Mouse (Mus musculus): ENCODE data around the gene Ikzf4.

The Ikzf4 gene

DNA sequence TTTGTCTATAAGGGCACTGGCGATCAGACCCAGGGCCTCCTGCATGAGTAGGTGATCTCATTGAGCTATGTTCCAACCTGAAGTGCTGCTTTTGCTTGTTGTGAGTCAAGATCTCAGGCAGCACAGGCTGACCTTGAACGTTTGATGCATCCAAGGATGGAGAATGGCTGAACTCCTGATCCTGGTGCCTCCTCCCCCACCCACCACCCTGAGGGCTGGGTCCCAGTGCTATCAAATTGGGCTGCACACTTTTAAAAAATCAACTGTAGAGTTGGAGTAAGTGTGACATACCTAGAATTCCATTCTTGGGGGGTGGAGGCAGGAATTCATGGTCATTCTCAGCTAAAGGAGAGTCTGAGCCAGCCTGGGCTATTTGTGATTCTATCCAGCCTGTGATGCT lies 39.3 kb downstream of the Ikzf4 start:
- no peak for DNase-seq

GRCm38 (mm10) chr10:128602470-128603128 lies 43.2 kb downstream of the Ikzf4 start:
- DNase-seq: no peak

DNA sequence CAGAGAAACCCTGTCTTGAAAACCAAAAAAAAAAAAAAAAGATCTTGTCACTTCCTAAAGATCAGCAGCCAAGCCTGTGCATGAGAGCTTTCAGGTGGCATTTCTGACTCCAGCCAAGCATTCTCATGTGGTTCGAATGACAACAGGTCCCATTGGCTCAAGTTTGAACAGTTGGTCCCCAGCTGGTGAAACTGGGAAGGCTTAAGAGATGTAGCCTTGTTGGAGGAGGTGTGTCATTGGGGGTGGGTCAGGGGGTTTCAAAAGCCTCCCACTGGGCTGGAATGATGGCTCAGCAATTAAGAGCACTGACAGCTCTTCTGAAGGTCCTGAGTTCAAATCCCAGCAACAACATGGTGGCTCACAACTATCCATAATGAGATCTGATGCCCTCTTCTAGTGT lies 44.3 kb downstream of the Ikzf4 start:
- no peak for DNase-seq

GRCm38 (mm10) chr10:128598476-128598875 lies 47.3 kb downstream of the Ikzf4 start:
- DNase-seq: no peak

GRCm38 (mm10) chr10:128592797-128593196 lies 53.0 kb downstream of the Ikzf4 start:
- DNase-seq: no peak

GRCm38 (mm10) chr10:128591436-128591835 lies 54.4 kb downstream of the Ikzf4 start:
- no peak for DNase-seq

GRCm38 (mm10) chr10:128590193-128590690 lies 55.5 kb downstream of the Ikzf4 start:
- DNase-seq: peak; percentile 59 to 71

DNA sequence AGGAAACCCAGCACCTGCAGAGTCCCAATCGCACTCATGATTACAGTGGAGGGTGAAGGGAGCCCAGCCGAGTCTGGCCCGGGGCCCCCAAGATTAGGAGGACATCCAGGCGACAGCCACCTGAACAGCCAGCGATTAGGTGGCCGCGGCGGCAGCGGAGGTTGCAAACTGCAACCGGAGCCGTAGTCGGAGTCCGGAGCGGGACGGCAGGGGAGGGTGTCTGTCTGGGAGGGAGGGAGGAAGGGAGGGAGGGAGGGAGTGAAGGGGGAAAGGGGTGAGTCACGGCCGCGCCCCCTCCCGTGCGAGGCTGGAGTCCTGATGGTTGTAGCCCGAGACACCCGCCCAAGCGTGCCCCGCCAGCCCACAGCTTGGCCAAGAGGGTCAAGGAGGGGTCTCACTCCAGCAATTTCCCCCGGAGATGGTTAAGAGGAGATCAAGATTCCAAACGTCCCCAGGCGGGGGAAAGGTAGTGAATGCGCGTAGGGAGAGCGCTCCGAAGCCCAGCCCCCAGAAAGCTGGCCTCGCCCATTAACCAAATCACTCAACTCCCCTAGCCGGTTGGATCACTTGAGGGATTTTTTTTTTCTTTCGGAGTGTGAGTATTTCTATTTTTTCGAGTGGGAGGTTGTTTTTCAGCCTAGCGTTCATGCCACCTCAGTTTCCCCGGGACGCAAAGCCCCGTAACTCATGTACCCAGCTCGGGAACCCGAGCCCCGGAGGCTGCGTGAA lies 56.2 kb downstream of the Ikzf4 start, which contains the start of gene Erbb3:
Gene Erbb3 (minus strand): TSS at position 189 of the 729 bp plus-strand sequence.
- peak; percentile 79 to 80 for DNase-seq

DNA sequence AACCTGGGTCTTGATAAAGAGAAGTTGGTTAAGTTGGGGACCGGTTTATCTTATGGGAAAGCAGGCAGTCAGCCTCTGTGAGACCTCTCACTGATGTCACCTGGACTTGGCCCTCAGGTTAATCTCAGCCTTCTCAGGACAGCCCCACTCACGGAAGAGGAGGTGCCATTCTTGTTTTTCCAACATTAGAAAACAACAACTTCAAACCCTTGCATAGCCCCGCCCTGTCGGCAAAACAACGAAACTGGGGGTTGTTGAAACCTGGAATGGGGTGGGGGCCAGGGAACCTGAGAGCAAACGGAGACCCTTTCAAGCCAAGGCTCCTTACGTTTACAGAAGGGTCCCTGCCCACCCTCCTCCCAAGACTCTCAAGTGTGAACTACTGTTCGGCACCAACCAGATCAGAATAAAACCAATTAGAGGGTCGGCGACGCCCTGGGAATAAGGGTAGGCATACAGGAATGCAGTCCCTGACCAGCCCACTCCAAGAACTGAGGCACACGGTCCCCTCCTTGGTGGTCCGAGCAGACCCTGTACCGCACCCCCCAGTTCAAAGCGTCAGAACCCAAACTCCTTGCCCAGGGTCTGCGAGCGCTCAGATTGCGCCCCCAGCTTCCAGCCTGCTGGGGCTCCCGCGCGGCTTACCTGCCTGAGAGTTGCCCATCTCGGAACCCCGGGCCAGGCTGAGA lies 56.9 kb downstream of the Ikzf4 start:
- peak; percentile 73 to 74 for DNase-seq

DNA sequence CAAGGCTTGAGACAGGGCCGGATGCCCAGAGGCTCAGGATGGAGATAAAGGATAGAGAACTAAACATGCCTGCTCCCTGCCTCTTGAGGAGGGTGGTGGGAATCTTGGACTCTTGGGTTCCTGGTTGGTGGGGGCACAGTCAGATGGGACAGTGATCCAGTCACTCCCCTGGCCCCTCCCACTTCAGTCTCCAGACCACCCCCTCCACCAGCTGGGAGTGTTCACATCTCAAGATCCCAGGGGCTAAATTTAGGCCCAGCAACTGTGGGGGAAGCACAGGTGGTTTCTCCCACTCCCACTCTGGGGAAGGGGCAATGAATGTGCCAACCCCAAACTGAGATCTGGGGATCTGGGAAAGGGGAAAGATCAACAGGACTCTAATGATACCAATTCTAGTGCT lies 57.7 kb downstream of the Ikzf4 start:
- peak in 1 of 2 experiments; percentile 30 for DNase-seq

GRCm38 (mm10) chr10:128587697-128588096 lies 58.1 kb downstream of the Ikzf4 start:
- DNase-seq: peak; percentile 80 to 86

DNA sequence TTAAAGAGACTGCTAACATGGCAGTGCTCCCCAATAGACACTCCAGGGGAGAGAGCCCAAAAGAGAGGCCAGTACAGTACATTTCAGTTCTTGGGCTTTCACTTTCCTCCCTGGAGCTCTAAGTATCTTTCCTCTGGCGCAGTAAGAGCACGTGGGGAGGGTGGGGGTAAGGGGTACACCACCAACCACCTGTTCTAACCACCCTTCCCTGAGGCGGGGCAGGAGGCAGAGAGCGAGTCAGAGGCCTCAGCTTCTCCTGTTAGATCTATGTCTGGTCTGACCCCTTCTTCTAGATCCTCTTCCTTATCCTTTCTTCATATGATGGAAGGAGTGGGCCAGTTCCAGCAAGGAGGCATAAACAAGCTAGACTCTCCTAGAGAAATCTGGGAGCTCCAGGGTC lies 58.7 kb downstream of the Ikzf4 start:
- DNase-seq: no peak

DNA sequence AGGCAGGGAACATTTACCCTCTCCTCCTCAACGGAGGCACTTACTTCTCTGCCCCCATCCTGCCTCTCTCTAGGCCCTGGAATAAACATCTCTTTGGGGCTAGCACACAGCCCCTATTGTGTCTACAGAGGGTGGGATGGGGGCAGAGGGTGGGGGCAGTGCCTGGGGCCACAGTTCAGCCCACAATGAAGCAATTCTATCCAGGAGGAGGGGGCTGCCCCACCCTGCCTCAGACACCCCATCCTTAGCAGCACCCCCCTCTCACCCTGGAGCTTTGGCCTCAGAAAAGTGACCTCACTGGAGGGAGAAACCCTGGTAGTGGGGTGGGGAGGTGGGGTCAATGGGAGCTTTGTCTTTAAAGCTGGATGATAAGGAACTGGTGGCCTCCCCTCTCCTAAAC lies 59.2 kb downstream of the Ikzf4 start:
- DNase-seq: no peak

DNA sequence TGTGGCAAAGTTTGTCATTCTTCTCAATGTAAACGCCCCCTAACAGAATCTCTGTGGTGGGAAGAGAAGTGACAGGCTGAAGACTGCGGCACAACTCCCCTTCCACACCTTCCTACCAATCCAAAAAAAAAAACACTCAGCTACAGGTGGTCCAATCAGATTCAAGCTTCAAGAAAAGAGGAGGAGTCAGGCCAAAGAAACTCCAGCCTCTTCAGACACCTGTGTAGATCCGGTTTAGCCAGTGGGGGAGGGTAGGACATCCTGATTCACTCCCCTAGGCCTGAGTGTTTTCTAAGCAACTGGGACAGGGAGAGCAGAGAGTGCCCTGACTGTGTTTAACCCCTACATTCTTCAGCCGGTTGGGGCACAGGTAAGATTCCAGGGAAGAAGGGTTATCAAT lies 61.4 kb downstream of the Ikzf4 start:
- DNase-seq: peak; percentile 65 to 80

DNA sequence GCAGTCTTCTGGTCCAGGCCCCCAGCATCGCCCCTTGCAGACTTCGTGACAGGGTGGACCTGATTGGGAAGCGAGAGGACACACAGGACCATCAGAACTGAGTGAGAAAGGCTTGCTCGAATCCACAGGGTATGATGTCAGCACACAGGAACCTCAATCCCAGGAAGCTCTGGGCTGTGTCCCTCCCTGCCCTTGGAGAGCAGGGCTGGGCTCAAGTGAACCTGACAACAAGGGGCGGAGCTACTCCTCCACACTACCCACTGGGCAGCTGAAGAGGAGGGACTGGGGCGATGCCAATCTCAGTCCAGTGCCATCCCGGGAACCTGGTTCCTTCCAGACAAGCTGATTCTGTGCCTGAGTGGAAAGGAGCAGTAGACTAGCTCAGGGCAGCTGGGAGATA lies 62.1 kb downstream of the Ikzf4 start:
- peak; percentile 90 to 94 for DNase-seq
